Mouse (Mus musculus) cerebellum, adult 11-12 months (tissue): ENCODE measurements at regions not wholly inside any gene's neighbourhood (a gene's known extent, or its start where the extent isn't known, plus 50 kb on each side); places are given as distances from the start of the nearest gene placed in this dataset.

Source experiments
- DNase-seq: peaks from one replicate; pipeline ENCODE4 v3.0.0; 2022

- DNase-seq: peak; percentile 23
Observed at GRCm38 (mm10) chr5:60599460-60600299, 1208.9 kb upstream of the G6pd2 start.

DNA sequence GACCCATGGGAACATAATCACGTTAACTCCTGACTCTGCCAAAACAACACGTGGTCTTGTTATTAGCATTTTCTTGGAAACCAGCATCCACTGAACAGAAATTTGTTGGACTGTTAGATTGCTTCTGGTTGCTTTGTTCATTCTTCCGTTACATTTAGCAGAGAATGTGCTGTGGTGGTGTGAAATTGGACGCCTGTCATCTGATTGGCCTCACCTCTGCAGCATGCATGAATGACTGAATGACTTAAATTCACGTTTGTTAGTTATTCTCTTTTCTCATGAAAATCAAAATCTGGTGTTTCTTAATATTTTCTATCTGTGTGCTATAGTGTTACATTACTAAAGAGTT is 1208.3 kb upstream of the G6pd2 start:
- DNase-seq: no peak

GRCm38 (mm10) chr5:60608943-60609614 is 1199.5 kb upstream of the G6pd2 start:
- DNase-seq: no peak
